Mouse (Mus musculus) cerebellum, postnatal 14 days (tissue): ENCODE measurements around the gene Scrg1.
"Not testable (repeated sequence)": the region's sequence is repeated elsewhere in the genome, so short reads cannot be mapped to it uniquely, and the experiment has no call there.

Experiments
- DNase-seq, 2 experiments: peaks; one replicate each; pipeline ENCODE4 v3.0.0; 2021; ENCODE audit warnings: mixed read lengths in 2 of 2

Scrg1 gene

GRCm38 (mm10) chr8:57457942-57458341 lies 2.2 kb downstream of the Scrg1 start:
- no peak for DNase-seq

GRCm38 (mm10) chr8:57462839-57463238 lies 7.1 kb downstream of the Scrg1 start:
- DNase-seq = no peak

- no peak for DNase-seq
Observed at GRCm38 (mm10) chr8:57463757-57464156, 8.0 kb downstream of the Scrg1 start.

- peak; percentile 60 to 65 for DNase-seq
Observed at GRCm38 (mm10) chr8:57468624-57469023, 12.9 kb downstream of the Scrg1 start.

GRCm38 (mm10) chr8:57470863-57471262 lies 15.1 kb downstream of the Scrg1 start:
- DNase-seq = no peak

- DNase-seq = no peak
Observed at GRCm38 (mm10) chr8:57473751-57474150, 18.0 kb downstream of the Scrg1 start.

GRCm38 (mm10) chr8:57478406-57478805 lies 22.7 kb downstream of the Scrg1 start:
- DNase-seq = no peak

- no peak for DNase-seq
Observed at GRCm38 (mm10) chr8:57479700-57480099, 24.0 kb downstream of the Scrg1 start.

GRCm38 (mm10) chr8:57480606-57481005 lies 24.9 kb downstream of the Scrg1 start:
- no peak for DNase-seq

- DNase-seq = peak; percentile 62 to 70
Observed at GRCm38 (mm10) chr8:57486491-57487440, 31.0 kb downstream of the Scrg1 start.

GRCm38 (mm10) chr8:57487441-57488155 lies 31.9 kb downstream of the Scrg1 start, which contains the start of gene Sap30:
TSS of gene Sap30 (minus strand) at chr8:57487860.
- peak; percentile 99 for DNase-seq

- DNase-seq = peak; percentile 68 to 72
Observed at GRCm38 (mm10) chr8:57488312-57488765, 32.6 kb downstream of the Scrg1 start.

- DNase-seq = no peak
Observed at GRCm38 (mm10) chr8:57489366-57489765, 33.6 kb downstream of the Scrg1 start.

GRCm38 (mm10) chr8:57489896-57490295 lies 34.2 kb downstream of the Scrg1 start:
- no peak for DNase-seq

- no peak for DNase-seq
Observed at GRCm38 (mm10) chr8:57491873-57492272, 36.1 kb downstream of the Scrg1 start.

GRCm38 (mm10) chr8:57498494-57498846 lies 42.7 kb downstream of the Scrg1 start:
- no peak for DNase-seq

GRCm38 (mm10) chr8:57498847-57499511 lies 43.3 kb downstream of the Scrg1 start:
- peak; percentile 92 to 95 for DNase-seq

GRCm38 (mm10) chr8:57503641-57504040 lies 47.9 kb downstream of the Scrg1 start:
- peak; percentile 79 to 85 for DNase-seq

GRCm38 (mm10) chr8:57505500-57505899 lies 49.8 kb downstream of the Scrg1 start:
- DNase-seq = not testable (repeated sequence)

GRCm38 (mm10) chr8:57507556-57508063 lies 51.9 kb downstream of the Scrg1 start:
- no peak for DNase-seq

- no peak for DNase-seq
Observed at GRCm38 (mm10) chr8:57508657-57509056, 52.9 kb downstream of the Scrg1 start.

- no peak for DNase-seq
Observed at GRCm38 (mm10) chr8:57510791-57511315, 55.1 kb downstream of the Scrg1 start.
